Mouse (Mus musculus): ENCODE results near the gene Abca17.
A peak's percentile ranks its signal among the peaks of the same experiment; 100 is the strongest.

The Abca17 gene

DNA sequence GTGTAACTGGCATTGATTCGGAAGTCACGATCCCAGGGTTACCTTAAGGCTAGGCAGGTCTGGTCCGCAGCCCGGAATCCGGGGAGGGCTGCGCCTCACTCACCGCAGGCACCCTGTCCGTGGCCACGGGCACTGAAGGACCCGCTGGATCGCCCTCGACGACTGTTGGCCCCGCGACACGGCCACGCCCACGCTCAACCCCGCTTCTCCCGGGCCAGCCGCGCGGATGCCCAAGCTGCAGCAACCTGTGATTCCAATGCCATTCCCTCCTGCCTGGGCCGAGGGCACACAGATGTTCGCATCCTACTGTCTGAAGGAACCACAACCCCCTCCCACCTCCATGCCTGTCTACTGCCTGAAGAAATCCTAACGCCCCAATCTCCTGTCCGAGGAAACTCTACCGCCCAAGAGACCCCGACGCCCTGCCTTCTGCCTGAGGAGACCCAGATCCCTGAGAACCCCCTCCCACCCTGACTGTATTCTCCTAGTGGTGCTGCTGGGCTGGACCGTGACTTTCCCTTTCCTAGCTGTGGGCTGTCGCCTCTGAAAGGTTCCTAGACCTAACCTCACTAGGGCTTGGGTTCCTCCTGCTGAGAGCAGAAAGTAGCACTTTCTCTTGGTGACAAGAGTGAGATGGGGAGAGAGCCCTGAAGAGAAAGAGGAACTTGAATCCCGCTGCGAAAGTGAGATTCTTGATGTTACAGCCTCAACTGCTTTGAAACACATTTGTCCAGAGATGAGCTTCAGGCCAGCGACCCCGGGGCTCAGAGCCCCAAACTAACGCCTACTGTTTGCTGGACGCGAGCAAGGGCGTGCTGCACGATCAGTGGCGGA is at the start of gene Abca17:
Abca17 (minus strand) TSS at position 143 of the 834 bp plus-strand sequence.
- DNase-seq (ENCODE audit: low read depth, low spot score): no peak

DNA sequence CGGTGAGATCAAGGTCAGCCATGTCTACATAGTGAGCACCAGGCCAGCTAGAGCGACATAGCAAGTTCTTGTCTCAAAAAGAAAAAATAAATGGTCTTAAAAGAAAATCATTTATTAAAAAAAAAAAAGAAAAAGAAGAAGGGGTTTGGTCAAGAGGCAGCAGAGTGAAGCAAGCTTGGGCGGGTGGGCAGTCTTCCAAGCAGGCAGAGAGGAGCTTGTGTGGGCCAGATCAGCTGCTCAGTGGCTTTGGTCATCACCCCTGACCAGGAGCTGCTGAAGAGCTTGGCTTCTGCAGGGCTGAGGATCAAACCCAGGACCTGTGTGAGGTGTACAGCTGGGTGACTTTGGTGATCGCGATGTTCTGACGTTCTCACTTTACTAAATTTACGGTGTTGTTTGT is 43.6 kb upstream of the Abca17 start:
- no peak for DNase-seq (ENCODE audit: low read depth, low spot score)

DNA sequence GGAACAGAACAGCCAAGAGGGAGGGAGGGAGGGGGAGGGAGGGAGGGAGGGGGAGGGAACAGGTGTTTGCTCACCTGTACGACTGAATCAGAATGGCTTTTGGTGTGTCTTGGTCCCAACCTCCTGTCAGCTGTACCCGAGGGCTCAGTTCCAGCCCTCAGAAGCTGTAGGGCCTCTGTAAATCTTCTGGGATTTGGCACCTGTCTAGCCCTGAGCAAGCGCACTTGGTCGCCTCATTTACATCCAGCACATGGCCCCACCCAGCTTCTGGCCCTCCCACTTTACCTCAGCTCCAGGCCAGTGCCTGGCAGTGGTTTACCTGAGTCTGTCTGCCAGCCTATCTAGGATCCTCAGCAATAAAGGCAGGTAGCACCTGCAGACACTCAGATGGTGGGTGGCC is 42.7 kb upstream of the Abca17 start:
- no peak for DNase-seq (ENCODE audit: low read depth, low spot score)

DNA sequence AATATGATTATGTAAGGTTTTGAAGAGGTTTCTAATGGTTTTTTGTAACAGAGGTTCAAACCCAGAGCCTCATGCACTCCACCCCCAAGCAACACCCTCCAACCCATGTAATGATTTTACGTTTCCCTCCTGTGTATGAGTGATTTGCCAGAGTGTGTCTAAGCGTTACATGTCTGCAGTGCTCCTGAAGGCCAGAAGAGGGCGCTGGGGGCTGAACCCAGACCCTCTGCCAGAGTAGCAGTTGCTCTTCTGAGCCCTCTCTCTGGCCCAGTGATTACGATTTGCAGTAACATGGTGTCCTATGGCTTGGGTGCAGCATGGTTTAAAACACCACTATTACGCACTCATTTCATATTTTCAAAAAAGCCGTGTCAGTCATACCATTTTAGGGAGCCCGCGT is 40.3 kb upstream of the Abca17 start:
- DNase-seq (ENCODE audit: low read depth, low spot score): no peak

DNA sequence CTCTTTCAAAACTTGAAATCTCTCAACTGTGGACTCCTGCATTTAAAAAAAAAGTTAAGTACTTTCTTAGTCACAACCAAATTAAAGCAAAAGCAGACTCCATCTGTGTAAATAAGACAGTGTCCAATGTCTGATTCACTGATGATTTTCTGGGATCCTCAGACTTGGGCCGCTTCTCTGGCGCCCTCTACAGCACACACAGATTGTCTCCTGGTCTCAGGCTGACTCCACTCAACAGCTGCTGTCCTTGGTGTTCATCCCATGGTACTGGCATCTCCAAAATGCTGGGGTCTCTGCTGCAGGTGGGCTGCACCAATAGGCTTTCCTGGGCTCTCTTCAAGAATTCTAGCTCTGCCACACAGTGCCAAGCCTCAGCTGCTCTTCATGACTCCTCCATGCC is 39.0 kb upstream of the Abca17 start:
- no peak for DNase-seq (ENCODE audit: low read depth, low spot score)

DNA sequence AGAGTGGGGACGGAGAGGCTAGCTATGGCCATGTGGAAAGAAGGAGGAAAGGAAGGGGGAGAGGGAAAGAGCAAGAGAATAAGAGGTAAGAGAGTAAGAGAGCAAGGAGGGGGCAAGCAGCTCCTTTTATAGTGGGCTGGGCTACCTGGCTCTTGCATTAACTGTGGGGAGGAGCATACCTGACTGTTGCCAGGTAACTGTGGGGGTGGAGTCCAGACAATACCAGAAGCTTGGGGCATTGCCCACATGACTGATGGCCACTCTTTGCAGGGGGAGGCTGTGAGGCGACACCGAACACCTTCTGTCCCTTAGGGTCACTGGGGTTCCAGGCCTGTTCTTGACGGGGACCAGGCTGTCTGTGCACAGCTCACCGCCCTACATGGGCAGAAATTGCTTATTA is 37.8 kb upstream of the Abca17 start:
- no peak for DNase-seq (ENCODE audit: low read depth, low spot score)

DNA sequence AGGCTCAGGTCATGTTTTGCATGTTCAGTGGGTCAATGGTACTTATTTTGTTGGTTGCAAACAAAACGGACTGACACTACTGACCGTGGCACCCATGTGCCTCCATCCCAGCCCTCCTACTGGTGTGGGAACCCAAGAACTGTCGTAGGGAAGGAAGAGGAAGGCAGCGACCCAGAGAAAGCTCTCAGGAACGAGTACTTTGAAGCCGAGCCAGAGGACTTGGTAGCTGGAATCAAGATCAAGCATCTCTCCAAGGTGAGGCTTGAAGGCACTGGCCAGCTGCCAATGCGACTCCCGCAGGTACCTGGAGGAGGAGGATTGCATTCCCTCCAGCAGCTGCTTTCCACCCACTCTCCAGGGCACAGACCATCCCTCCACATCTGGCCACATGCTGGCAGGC is 32.9 kb upstream of the Abca17 start:
- no peak for DNase-seq (ENCODE audit: low read depth, low spot score)

DNA sequence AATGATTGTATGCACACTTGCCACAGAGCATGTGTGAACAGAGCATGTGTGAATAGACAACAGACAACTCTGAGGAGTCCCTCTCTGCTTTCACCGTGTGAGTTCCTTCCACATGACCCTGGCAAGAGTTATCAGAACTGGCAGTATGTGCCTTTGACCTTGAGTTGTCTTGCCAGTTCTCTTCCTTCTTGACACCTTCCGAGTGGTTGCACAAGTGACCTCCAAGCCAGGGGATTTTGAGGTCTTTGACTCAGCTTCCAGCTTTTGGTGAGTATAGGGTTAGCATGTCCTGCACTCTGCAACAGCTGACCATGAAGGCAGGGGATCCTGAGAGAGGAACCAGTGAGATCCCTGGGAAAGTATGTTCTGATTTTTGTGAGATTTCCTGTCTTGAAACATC is 27.6 kb upstream of the Abca17 start:
- no peak for DNase-seq (ENCODE audit: low read depth, low spot score)

DNA sequence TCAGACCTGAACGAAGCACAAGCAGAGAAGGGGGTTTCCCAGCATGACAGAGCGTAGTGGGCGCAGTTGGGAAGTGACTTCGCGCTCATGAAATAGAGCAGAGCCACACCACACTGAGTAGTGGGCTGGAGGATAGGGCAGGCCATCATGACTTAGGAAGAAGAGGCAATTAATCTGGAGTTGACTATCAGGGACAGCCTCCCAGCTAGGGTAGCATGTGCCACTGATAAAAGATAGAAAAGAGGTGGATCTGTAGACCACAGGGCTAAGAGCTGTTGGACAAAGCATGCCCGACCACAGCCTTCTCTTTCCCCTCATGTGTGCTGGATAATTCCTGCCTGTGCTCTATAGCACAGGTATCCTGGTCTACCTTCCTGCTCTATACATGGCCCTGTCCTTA is 25.0 kb upstream of the Abca17 start:
- DNase-seq (ENCODE audit: low read depth, low spot score): no peak

DNA sequence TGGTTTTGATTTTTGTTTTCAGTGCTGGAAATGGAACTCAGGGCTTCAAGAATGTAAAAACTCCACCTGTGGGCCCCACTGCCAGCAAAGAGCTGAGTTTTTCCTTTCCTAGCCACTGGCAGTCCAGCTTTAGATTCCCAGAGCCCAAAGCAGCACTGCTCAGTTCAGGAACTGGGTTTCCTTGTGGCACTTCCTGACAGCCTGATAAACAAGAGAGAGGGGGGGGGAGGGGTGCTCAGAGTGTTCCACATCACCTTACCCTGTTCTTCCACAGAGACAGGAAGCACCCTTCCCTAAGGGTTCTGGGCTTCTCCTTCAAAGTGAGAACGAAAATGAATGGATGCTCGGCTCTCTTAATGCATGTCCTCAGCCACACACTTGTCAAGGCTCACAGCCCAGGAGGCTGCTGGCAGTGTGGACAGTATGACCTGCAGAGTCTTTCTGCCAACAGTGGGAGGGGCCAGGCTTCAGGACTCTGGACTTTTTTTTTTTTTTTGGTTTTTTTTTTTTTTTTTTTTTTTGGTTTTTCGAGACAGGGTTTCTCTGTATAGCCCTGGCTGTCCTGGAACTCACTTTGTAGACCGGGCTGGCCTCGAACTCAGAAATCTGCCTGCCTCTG is 24.3 kb upstream of the Abca17 start:
- no peak for DNase-seq (ENCODE audit: low read depth, low spot score)

DNA sequence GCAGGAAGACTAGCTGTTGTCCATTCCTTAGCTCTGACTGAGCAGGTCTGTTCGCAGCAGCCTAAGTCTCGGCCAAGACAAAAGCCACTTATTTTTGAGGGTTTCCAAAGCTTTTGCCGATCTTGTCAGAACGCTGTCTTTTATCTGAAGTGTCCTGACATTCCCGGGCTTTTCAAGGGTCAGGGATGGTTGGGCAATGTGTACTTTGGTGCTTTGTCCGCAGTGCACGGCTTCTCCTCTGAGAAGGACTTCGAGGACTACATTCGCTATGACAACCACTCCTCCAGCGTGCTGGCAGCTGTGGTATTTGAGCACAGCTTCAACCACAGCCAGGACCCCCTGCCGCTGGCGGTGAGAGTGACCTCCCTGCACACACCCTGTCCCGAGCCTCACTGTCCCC is 15.0 kb upstream of the Abca17 start:
- no peak for DNase-seq (ENCODE audit: low read depth, low spot score)

DNA sequence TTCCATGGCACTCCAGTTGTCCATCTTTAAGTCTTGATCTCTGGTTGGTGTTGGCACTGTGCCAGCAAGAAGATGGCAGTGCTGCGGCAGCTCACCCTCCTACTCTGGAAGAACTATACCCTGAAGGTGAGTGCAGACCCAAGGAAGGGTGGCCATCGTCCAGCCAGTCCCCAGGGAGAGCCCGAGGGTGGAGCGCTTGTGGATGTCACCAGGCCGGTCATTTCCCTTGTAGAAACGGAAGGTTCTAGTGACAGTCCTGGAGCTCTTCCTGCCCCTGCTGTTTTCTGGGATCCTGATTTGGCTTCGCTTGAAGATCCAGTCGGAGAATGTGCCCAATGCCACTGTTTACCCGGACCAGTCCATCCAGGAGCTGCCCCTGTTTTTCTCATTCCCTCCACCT is 13.6 kb upstream of the Abca17 start:
- no peak for DNase-seq (ENCODE audit: low read depth, low spot score)

DNA sequence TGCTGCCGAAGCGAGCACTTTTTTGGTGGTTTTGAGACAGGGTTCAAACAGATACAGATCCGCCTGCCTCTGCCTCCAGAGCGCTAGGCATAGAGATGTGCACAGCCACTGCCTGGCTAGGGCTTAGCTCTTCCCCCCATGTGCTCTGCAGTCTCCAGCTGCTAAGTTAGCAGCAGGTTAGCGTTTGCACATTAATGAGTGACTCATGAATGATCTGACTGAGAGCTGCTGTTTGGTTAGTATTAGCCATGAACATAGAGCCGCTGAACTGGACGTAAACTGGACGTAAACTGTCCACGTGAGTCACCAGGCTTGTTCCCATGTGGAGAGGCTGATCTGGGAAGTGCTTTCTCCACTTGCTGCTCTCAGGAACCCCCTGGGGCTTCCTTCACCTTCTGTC is 11.7 kb upstream of the Abca17 start:
- DNase-seq (ENCODE audit: low read depth, low spot score): no peak

DNA sequence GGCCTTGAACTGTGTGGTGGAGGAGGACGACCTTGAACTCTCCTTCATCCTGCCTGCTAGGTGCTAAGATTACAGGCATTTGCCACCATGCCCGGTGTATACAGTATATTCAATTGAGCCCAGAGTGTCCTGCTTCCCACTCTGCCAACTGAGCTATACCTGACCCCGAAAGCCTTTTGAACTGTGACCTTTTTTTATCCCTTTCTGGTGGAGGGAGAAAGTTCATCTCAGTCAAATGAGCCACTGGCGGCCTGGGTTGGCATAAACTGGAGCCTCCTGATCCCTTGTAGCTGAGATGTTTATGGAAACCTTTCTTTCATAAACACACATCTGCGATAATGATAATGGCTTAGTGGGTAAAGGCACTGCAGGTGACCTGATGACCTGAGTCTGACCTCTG is 10.4 kb upstream of the Abca17 start:
- DNase-seq (ENCODE audit: low read depth, low spot score): no peak

DNA sequence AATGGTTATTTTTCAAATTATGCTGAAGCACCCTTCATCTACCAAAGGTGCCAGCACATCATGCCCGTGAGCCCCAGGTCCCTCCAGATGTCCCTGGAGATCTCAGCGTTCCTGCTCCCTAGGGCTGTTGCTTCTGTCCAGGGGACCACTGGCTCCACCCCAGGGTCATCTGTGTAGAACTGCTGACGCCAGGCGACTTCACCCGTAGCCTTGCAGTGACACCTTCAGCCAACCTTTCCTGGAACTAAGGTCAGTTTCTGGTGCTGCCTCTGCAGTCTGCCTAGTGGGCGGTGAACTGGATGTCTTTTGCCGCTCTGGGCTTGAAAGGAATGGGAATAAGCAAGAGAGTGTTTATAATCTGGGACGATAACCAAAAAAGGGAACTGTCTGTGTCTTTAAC is 10.0 kb upstream of the Abca17 start:
- DNase-seq (ENCODE audit: low read depth, low spot score): no peak

DNA sequence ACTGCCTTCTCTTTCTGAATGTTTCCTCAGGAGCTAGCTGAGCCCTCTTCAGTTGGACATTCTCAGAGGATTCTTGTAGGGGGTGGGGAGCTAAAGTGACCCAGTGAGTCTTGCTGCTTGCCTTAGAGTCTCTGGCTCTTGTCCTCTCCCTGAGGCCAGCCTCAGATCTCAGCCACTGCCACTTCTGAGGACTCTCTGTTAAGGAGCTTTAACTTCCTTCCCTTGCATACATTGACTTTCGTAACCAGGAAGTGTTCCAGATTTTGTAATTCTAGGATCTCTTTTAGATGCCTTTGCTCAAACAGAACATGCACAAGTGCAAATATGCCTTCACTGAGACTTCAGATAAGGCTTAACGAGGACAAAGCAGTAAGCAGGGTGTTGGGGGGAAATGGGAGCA is 9.0 kb upstream of the Abca17 start:
- DNase-seq (ENCODE audit: low read depth, low spot score): no peak

DNA sequence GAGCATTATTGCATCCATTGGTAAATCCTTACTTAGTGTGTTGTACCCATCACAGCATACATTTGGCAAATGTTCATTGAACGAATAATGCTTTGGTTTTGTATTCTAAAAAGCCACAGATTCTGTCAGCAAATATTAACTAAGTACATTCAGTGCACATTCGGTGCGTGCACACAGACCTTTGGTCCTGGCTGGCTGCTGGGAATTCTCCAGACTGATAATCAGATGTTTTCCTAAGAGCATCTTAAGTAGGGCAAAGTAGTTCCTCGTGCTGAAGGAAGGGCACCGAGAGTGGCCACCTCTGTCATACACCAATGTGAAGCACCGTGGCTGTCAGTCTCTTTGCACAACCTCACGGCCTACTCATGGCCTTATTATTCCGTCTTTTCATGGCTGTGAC is 8.1 kb upstream of the Abca17 start:
- DNase-seq (ENCODE audit: low read depth, low spot score): no peak

DNA sequence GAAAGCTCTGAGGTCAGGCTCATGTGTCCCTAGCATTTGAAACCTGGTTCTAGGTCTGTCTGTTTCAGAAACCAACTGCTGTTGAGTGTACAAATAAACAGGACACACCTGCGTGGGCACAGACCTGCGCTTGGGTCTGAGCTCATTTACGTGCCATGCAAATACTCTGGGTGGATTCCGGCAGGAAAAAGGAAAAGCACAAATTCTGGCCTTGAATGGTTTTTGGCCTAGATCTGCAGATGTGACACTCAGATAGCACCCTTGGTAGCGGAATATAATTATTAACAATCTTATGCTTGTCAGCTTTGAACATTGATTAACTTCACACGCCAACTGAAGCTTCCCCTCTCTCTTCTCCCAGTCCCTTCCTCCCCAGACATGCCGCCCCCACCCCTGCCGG is 4.4 kb upstream of the Abca17 start:
- DNase-seq (ENCODE audit: low read depth, low spot score): no peak

DNA sequence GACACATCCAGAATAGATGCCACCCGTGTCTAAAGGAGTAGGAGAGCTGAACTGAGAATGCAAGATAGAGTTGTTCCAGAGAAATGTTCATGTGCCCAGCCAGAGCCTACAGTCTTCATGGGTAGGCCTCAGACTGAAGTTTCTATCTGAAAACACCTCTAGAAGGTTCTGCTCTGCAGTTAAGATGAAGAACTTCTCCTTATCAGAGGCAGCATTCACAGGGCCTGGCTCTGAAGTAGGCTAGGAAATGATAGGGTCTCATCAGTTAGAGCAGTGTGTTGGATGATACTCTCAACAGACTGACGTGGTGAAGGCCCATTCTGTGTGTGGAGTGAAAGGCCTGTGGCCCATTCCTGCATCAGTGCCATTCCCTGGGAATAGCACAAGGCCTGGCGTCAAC is 3.1 kb upstream of the Abca17 start:
- no peak for DNase-seq (ENCODE audit: low read depth, low spot score)

DNA sequence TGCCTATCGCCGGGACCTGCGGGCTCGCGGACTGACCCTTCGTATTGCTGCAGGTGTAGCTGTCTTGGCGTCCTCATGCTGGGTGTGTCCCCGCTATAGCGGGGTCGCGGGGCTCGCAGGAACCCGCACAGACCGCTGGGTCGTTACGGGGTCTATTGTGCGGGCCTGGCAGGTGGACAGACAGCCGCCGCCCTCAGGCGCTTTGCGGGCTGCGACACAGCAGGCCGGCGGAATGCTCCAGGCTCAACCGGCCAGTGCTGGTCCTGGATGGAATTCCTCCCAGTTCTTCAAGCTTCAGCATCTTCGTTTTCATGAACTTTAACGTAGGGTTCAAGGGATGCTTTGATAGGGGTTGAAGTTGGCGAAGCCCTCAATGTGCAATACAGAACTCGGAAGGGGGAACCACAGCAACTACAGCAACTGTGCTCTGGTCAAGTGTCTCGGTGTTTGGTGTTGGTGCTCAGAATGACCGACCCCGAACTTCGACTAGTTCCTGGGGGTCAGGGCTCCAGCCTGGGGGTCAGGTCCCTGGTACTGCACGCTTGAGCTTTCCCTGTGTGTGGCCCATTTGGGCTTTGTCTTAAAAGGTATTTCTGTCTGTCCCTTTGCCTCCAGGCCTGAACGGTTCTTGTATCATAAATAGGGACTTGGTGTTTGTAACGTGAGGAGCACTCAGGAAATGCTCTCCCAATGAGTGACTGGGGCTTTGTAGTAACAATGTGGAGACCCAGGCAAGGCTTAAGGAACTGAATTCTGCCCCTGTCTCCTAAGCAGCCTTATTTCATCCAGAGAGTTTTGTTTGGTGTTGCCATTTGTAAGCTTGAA is 1.7 kb upstream of the Abca17 start:
- no peak for DNase-seq (ENCODE audit: low read depth, low spot score)

DNA sequence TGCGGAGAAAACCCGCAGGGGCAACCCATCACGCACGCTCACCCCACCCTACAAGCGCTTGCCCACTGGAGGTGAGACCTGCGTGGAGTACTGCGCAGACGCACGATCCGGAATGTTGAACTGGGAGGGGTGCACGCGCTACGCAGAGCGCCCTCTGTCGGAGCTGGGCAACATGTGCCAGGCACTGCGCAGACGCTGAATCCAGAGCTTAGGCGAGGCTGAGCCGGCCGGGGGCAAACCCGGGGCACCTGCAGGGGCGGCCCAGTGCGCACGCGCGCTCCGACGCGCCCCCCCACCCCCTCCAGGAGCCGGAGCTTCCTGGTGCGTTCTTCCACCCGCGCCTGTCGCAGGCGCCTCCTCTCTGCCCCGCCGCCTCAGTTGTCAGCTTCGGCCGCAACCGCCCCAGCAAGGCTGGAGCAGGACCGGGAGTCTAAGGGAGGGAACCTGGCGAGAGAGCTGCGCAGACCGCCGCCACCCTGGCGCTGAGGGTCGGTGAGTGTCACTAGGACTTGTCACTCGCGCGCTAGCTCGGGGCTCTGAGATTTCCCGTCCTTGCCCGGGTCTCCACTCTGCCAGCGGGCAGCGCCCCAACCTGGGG is 991 bp upstream of the Abca17 start, which contains the start of gene Abca3:
Abca3 (plus strand) TSS at position 191 of the 598 bp plus-strand sequence.
- DNase-seq (ENCODE audit: low read depth, low spot score): peak; percentile 95

DNA sequence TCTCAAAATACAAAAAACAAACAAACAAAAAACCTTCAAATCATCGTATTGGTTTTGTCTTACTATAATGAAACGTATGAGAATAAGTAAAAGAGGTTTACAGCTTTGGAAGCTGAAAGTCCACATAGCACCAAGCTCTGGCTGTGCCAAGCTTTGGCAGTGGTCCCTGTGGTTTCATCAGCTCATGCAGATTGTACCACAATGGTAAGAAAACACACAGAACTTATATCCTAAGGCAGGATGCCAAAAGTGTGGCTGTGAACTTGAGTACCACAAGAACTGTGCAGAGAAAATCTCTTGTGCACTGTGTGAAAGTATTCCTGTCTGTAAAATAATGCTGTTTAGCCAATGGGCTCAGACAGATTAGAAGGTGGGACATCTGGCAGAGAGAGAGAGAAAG is 1.7 kb downstream of the Abca17 start:
- DNase-seq (ENCODE audit: low read depth, low spot score): no peak

Measured in skeletal muscle tissue, adult 2 months (tissue).